Mouse (Mus musculus) ES-Bruce4 (cell line): ENCODE measurements at regions not wholly inside any gene's neighbourhood (a gene's known extent, or its start where the extent isn't known, plus 50 kb on each side); places are given as distances from the start of the nearest gene placed in this dataset.

Experiments used
- CTCF ChIP-seq: IDR thresholded peaks from one replicate; pipeline ENCODE4 v1.8.1; 2011; ENCODE audit warnings: low read depth, low read length
- EP300 ChIP-seq: IDR thresholded peaks from 2 replicates; pipeline ENCODE4 v1.6.1; 2011; ENCODE audit warnings: low read depth, low read length; ENCODE audit not compliant: insufficient read depth
- POLR2A ChIP-seq: IDR thresholded peaks from one replicate; pipeline ENCODE4 v1.8.1; 2011; ENCODE audit warnings: low read length; ENCODE audit not compliant: insufficient read depth

DNA sequence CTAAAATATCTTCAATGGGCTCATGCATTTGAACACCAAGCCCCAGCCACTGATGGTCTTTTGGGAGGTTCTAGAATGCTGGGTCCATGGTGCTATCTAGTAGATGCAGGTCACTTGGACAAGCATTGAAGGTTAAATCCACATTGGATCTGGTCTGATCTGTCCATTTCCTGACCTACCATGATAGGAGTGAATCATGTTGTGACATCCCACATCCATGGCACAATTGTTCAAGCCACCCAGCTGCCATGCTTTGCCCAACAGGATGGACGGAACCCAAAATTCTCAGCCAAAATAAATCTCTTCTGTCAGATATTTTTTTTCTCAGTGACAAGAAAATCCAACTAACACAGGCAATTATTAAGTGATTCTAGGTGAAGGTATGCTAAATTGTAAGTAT is 2760.4 kb downstream of the 9330182O14Rik start:
- no peak for TF ChIP-seq CTCF
- TF ChIP-seq POLR2A: no peak
- TF ChIP-seq EP300: no peak
